Mouse (Mus musculus): ENCODE measurements at regions not wholly inside any gene's neighbourhood (a gene's known extent, or its start where the extent isn't known, plus 50 kb on each side); places are given as distances from the start of the nearest gene placed in this dataset.

DNA sequence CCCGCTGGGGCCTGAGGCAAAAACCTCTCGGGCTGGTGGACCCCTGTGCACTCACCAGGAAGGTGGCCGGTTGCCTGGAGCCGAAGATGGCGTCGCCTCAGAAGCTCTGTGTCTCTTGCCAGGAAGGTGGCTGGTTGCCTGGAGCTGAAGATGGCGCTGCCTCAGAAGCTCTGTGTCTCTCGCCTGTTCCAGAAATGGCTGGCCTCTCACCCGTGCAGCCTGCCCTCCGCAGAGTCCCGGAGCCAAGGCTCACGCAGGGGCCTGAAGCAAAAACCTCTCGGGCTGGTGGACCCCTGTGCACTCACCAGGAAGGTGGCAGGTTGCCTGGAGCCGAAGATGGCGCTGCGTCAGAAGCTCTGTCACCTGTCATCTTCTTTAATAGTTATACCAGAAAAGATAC lies 408.4 kb upstream of the Zfp804a start:
- DNase-seq: peak; percentile 48 to 54

Measured in cerebellum, postnatal 36 days (tissue).